Mouse (Mus musculus) layer of hippocampus, postnatal 25 days (tissue): ENCODE measurements around the gene Tns3. TPM values are rescaled to one million over a fixed set of nuclear protein-coding genes. Genes with fewer than 3 reads are reported as not detected.

ENCODE experiments used
- DNase-seq, 2 experiments: peaks; one replicate each; pipeline ENCODE4 v3.0.0; 2022; ENCODE audit warnings: mixed read lengths in 2 of 2, low spot score in 1 of 2; ENCODE audit errors: extremely low spot score in 1 of 2
- total RNA-seq, 2 experiments: library from RNA; stranded (reverse); gene quantifications; 2 replicates each; pipeline ENCODE4 v1.2.3; 2021

Tns3 gene
- total RNA-seq, 2 experiments from 2014 or later: 46.6 to 53.2 TPM

DNA sequence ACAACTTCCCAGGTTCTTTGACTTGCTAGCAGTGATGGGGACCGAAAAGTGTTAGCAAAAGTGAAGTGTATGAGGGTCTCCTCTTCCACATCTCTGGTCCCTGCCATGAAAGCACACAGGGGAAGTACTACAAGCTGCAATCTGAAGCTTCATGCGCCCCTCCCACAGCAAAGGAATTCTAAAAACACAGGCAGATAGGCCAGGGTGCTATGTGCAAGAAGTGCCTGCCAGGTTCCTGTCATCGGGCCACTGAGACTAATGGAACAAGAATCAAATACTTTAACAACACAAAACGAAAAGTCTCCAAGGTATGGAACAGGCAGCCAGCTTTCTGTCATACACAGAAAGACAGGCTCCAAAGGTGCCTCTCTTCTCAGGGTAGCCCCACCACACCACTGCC, 177.8 kb downstream of the Tns3 start:
- no peak for DNase-seq

DNA sequence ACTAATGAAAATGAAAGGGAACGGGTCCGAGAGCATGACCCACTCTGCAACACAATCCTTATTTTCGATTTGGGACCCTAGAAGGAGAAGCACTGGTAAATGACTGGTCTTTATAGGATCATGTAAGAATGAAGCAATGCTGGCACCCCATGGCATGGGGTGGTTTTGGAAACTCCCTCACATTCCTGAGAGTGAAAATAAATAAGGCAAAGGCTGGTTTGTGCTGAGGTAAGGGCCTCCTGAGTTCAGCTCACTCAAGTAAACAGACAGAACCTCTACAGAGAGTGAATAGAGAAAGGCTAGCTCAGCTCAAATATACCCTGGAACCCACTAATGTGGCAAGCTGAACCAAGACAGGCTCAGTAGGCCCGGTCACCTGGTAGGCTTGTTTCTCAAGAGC, 179.8 kb downstream of the Tns3 start:
- no peak for DNase-seq

DNA sequence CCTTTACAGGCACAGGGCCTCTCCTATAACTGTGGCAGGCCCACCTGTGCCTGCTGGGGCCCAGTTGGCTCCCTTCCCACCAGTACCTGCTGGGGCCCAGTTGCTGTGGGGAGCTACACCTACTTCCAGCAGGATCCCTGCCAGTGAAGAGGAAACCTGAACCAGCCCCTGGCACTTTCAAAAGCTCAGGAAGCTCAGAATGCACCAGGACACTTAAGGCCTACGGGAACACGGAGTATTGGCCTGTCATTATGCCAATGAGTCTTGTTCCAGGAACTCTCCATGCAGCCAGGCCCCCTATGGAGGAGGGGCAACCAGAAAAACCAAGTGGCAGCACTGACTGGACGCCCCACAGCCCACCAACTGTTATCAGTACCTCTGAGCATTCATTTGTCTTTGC, 181.6 kb downstream of the Tns3 start:
- no peak for DNase-seq

DNA sequence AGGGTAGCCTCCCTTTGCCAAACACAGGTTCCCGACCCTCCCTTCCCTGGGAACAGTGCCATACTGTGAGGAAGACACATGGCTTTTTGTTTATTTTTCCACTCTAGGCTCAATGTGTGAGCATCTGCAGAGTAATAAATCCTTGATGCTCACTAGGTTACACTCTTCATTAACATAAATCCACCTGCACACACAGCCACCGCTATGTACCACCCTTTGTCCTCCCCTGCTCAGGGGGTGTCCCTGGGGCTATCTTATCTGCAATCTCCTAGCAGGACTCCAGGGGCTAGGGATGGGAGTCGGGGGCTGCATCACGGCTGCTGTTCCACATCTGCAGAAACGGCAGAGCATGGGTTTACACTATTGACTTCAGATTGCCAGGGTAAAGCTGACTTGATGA, 182.4 kb downstream of the Tns3 start:
- no peak for DNase-seq

DNA sequence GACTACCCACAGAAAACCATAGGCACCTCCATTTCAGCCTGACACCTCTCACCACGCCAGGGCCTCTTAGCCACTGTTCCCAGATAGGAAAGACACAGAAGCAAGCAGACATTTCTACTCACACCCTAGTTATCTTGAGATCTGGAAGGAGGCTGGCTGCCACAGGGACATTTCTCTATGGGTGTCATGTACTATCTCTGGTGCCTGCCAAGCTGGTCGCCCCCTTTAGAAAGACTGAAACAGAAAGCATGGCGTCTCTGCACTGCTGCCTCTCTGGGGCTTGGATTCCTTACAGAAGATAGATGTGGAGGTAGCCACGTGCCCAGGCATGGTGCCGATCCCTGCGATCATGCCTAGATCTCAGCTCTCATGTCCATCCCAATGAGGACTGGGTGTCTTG, 182.8 kb downstream of the Tns3 start:
- DNase-seq: no peak

DNA sequence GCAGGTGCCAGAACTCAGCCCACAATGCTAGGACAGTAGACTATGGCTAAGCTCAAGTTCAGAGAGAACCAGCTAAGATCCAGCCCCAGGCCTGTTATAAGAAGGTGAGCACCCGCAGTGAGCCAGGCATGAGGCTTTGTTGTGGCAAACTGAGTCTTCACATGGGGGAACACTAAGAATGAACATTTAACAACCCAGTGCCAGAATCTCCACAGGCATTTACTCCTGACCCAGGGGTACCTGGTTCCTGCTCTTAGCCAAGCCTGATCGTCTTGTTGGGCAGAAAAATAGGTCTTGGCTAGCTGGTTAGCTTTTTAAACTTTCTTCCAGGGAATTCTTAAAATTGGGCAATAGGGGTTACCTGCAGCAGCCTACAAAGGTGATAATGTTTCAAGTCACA, 184.5 kb downstream of the Tns3 start:
- DNase-seq: no peak

DNA sequence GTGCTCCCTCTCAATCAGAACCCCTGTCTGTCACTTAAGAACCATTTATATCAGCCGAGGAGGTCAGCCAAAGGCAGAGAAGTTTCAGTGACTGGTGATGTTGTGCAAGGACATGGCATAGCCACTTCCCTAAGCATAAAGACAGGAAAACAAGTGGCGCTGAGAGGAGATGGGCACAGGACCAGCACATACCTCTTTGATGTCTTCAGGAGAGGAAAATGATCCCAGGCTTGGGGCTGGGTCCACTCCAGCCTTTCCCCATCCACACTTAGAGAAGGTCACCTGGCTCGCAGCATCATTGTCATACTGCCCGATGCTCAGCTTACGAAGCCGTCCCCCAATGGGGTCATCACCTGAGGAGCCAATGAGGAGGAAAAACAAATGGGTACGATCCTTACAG, 185.0 kb downstream of the Tns3 start:
- DNase-seq: no peak

DNA sequence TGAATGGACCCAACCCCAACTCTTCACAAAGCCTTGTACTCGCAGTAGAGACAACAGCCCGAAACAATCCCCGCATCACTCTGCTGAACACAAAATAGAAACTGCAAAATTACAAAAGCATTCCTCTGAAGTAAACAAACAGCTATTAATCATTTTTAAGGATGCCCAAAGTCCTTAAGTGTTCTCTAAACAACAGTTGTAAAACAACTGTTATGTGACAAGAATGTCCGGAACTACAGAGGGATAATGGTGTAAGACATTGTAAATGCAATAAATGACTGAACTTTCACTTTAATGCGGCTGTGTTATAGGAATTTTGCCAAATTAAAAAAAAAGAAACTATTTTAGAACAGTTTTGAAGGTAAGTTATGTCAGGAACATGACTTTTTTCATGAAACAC, 190.7 kb downstream of the Tns3 start:
- no peak for DNase-seq

DNA sequence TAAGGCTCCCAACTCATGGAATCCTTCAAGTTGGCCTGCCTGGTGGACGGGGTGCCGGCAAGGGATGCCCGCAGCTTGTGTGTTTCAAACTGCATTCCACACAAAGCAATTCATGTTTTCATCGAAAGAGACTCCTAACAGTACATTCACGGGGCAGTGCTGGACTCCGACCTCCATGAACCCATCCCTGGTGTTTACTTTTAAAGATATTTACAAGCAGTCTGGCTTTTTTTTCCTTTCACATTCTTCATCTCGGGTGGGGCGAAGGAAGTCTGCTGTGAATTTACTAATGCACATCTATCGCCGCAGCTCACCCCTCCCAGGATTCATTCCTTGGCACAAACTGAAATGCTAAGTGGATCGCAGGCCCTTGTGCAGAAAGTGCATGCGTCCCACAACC, 191.9 kb downstream of the Tns3 start:
- DNase-seq: no peak

DNA sequence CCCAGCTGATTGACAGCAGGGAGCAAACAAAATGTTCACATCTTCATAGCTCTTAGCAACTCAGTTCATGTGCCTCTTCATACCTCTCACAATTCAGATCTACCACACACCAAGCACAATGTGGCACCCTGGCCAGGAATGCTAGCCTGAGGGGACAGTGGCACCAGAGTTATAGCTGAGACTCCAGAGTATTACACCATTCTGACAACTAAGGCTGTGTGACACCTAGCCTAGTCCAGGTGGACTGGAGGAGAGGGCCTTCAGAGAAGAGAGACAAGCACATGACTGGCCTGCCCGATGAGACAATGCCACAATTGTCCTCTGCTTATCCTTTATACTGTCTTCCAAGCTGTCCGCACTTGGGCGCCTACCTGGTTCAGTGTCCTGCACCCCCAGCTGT, 192.8 kb downstream of the Tns3 start:
- no peak for DNase-seq

DNA sequence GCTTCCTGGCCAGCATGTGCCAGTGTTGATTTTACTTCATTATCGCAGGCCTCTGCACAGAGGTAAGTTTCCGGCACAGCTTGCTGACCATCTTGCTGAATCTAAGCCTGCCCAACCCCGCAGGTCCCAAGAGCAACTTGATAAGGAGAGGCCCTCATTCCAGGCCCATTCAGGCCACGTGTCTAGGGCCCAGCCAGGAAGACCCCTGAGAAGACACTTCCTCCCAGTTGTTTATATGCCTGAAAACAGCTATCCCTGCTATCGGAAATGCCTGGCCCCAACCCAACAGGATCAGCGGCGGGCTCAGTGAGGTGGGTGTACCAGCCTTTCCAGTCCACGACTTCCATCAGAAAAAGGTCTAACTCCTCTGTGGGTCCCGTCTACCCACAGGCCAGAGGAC, 194.8 kb downstream of the Tns3 start:
- DNase-seq: no peak

DNA sequence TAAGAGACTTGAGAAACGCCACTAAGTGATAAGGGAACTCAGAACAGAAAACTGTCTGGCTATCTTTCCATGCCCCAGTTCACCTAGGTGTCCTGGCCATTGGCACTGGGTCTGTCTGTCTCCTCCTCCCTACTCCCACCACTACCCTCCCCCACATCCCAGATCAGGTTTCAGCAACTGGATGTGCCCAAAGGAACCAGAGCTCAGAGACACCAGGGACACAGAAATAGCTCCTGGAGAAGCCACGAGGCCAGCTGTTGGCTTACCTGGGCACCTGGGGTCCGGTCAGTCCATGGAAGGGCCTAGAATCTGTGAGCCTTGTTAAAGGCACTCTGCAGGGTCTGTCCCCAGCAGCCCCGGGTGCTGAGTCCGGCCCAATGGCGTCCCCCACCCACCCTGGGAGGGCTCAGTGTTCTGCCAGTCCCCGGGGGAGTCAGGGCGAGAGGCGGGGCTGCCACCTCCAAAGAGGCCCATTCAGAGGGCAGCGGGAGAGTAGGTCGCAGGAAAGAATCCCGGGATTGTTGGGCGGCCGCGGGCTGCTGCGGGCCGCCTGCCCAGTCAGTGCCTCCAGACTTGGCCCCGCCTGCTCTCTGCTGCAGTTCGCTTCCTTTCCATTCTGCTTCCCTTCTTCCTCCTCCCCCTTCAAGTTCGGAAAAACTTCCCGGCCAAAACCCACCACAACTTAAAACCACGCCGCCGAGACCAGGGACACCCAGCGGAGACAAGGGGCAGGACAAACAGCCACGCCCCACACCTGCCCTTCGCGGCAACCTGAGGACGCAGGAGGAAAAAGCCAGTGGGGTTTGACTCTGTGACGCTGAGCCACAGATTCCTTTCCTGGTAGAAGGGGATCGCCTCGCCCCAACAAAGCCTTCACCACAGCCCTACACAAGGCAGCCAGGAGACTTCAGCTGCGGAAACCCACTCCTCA, 195.9 kb downstream of the Tns3 start:
- peak in 1 of 2 experiments; percentile 50 for DNase-seq

DNA sequence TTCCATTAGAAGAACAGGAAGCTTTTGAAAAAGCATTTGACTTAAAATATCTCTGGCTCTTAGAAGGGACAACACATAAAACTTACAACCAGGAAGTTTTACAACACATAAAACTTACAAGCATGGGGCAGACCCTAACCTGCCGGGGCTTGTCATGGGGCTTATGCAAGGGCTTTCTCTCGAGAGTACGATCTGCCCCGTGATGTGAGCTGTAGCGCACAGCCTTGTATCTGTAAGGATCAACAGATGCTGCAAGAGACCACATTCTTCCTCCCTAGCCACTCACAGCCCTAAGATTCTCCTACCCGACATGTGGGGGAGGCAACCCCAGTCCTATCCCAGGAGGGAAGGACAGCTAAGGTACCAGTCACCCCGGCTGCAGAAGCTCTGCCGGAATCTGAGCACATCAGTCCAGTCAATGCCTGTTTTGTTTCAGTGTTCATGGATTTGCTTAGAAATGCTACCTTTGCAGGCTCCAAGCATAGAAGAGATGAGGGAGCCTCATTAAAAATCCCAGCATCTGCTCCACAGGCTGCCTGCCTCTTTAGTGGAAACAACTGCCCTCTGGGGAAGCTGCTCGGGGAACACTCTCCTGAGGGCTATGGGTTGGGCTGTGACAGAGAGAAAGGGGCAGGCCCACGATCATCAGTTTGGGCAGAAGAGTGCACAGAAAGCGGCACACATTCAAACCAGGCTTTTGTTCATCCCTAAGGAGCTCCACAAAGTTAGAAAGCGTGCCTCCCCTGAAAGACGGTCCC, 196.8 kb downstream of the Tns3 start:
- no peak for DNase-seq

DNA sequence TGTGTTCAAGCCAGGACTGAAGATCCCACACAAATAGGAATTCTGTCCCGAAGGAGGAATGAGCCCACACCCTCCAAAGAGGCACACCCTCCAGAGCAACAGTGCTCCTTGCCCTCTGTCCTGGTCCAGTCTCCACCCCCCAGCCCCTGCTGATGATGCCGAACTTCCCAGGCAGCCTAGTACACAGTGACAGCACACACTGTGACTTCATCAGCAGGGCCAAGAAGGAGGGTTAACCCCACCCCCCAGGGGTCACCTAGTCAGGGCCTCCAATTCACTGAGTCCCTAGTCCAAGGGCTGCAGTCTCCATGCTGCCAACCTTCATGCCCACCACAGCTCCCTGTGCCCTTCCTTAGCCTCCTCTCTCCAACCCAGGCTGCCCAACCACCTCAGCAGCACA, 200.5 kb downstream of the Tns3 start:
- no peak for DNase-seq

DNA sequence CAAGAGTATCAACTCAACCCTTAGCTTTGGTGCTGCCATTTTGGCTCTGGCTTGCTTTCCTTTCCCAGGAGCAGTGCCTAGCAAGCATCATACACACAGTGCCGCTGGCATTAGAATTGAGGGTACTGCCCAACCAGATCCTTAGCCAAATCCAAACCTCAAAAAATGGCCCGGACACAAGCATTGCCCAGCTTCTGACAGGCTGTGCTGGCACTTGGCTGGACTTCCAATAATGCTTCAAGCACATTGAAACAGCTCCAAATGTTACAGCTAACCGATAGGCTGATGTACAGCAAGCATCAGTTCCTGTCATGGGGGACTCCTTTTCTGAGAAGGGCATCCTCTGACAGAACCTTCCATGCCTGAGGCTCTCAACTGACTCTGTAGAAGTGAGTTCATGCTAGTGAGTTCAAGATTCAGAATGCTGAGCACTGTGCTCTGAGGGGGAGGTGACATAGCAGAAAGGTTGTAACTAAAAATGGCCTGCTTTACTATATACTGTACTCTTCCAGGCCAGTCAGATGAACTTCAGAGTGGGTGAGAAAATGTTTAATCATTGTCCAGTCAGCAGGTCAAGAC, 201.4 kb downstream of the Tns3 start:
- DNase-seq: no peak

DNA sequence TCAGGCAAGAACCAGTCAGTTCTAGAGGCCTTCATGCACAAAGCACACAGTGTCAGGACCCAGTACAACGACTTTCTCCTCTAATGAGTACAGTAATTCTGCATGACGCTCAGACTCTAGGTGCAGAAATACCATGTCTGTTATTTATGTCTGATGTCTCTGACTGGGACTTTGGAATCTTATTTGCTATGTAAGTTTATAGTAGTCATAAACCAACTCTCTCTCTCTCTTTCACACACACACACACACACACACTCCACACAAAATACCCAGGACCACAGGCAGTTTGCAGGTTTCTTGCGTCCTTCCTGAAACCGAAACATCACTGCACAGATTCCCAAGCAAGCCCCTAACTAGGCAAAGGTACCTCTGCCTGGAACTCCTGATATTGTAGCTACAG, 203.5 kb downstream of the Tns3 start:
- DNase-seq: no peak

DNA sequence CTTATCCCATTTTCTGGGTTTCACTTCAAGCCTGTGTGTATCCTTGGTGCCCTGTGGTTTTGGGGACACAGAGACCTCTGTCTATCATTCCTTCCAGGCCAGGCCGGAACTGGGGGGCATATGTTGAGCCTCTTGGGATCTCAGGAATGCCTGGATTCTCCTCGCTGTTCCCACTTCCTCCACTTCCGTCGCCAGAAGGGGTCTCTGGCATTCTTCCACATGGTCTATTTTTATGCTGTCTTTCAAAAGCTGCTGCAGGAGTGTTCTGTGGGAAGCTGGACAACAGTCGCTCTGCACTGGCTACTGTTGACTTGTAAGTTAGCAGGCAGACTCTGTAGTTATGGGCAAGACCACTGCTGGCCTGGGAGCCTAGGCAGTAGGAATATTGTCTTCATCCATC, 206.4 kb downstream of the Tns3 start:
- no peak for DNase-seq

DNA sequence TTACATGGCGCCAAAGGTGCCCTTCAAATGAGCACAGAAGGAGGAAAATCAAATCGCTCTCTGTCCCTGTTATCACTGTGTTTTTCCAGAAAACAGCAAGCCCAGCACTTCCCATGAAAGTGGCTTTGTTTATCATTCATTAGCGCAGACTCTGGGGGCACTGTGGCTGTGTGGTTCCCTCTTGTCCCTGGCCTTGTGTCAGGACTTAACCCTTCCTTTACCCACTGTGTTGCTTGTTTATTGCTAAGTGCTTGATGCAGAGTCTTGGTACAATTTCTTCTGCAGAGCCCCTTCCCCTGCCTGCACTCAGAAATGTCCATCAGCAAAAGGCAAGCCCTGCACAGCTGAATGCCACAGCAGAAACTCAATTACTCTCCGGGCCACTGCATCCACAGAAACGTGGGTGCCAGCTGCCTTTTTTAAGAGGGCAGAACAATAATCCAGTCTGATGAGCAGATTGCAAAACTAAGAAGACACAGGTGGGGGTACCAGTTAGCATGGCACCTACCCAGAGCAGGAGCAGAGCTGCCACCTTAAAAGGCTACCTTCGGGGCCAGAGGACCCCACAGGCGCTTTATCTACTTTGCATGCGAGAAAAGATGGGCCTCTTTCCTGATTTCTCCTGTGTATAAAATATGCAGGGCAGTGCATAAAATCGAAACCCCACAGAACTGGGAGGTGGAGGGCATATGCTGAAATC, 207.6 kb downstream of the Tns3 start:
- DNase-seq: no peak

DNA sequence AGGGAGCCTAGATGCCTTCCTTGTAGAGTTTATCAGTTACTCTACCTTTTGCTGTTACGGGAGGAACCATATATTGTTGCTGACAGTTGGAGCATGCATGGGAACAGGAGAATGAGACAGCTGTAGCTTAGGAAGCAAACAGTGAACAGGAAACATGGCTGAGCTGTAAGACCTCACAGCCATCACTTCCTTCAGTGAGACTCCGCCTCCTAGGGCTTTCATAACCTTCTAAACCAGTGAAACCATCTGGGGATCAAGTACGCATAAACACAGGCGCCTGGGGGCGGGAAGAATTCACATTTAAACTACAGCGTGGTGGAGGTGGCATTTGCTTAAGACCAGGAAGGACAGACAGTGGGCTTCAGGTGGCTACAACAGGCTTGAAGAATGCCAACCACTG, 208.7 kb downstream of the Tns3 start:
- DNase-seq: no peak

DNA sequence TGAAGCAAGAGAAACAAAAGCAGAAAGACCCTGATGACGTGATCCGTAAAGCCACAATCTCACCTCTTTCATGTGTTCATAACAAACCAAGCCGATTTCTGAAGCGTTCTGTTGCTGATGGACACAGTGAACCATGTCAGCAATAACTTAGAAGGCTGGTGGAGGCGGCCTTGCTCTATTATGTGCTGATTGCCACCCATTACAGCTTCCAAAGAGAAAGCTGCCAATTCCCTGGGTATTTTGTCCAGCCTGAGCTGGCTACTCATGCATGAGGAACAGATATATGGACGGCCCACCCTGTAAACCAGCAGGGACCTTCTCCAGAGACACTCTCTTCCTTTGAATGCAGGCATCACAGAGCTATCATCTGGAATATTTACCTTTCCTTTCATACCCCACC, 211.1 kb downstream of the Tns3 start:
- DNase-seq: no peak
